Mouse (Mus musculus) embryonic facial prominence, embryonic 13.5 days (tissue): ENCODE data around the gene Egr4. TPM values are rescaled to one million over a fixed set of nuclear protein-coding genes. Genes with fewer than 3 reads are reported as not detected.

Experiments used
- ATAC-seq: fragments of 200-750 bp; cut with Nextera tagmentation; 2 replicates; pipeline ENCODE4 v1.8.0; 2017; ENCODE audit warnings: low read depth; ENCODE audit not compliant: insufficient number of reproducible peaks, insufficient read depth, low FRiP score, low TSS enrichment
- H3K27ac ChIP-seq: fragments of 300-500 bp; sonication (generic); 2 replicates; pipeline ENCODE4 v1.5.1; 2015; ENCODE audit warnings: moderate library complexity, mild to moderate bottlenecking, inconsistent platforms
- H3K27me3 ChIP-seq: fragments of 300-500 bp; sonication (generic); 2 replicates; pipeline ENCODE4 v1.6.1; 2015; ENCODE audit warnings: mild to moderate bottlenecking, inconsistent platforms
- H3K36me3 ChIP-seq: fragments of 300-500 bp; sonication (generic); 2 replicates; pipeline ENCODE4 v1.6.1; 2015; ENCODE audit warnings: mild to moderate bottlenecking, inconsistent platforms
- H3K4me1 ChIP-seq: fragments of 300-500 bp; sonication (generic); 2 replicates; pipeline ENCODE4 v1.6.1; 2015; ENCODE audit warnings: inconsistent platforms
- H3K4me2 ChIP-seq: fragments of 300-500 bp; sonication (generic); 2 replicates; pipeline ENCODE4 v1.6.1; 2015; ENCODE audit warnings: moderate library complexity, mild to moderate bottlenecking, inconsistent platforms
- H3K4me3 ChIP-seq: fragments of 300-500 bp; sonication (generic); 2 replicates; pipeline ENCODE4 v1.5.1; 2015; ENCODE audit warnings: mild to moderate bottlenecking, inconsistent platforms
- H3K9ac ChIP-seq: fragments of 300-500 bp; sonication (generic); 2 replicates; pipeline ENCODE4 v1.6.1; 2015; ENCODE audit warnings: mild to moderate bottlenecking, inconsistent platforms
- H3K9me3 ChIP-seq: fragments of 300-500 bp; sonication (generic); 2 replicates; pipeline ENCODE4 v1.6.1; 2016; ENCODE audit warnings: inconsistent platforms
- WGBS: fragments of 180-500 bp; shearing (Covaris S2); methylation state at CpG from one replicate; pipeline ENCODE4 v1.1.7; 2015; ENCODE audit warnings: mixed read lengths; 5-methylcytosine and 5-hydroxymethylcytosine counted together
- polyA plus RNA-seq: library from polyadenylated mRNA; unstranded; fragments of >200 nt; fragmentation: Nextera tagmentation; extraction: Ambion mirVana; gene quantifications from 2 replicates; pipeline ENCODE4 v1.2.1, GENCODE M21; 2015

Egr4 gene
- not detected in 2 replicates for polyA plus RNA-seq

DNA sequence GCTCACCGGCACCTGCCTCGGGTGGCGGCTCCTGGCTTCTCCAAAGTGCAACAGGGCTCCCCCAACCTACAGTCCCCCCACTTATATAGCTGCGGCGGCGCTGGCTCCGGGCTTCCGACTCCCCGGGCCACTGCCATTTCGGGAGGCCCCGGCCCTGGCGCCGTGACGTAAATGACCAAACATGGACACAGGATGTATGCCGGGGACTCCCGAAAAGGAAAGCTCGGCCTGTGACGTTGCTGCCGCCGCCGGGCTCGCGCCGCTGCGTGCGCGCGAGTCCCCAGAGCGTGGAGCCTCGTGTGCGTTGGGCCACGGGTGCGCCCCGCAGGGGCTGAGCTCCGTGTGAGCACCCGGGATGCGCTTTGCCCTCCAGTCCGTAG, at the start of gene Egr4:
Gene Egr4, minus strand, starts transcription at position 59 of the 380 bp plus-strand sequence.
- H3K27ac ChIP-seq = no peak within 1 kb of the TSS
- under 1% methylated on average over 38 of the region's 38 CpGs for whole genome bisulfite sequencing
- H3K4me1 ChIP-seq = peaks cover 30% of the 10 kb centered on the region
- H3K4me2 ChIP-seq = peak within 1 kb of the TSS; percentile 87
- 0 out of 2 replicates have a peak, but pooled peaks have one; percentile 5 for ATAC-seq
- H3K9ac ChIP-seq = no peak within 1 kb of the TSS
- H3K27me3 ChIP-seq = peaks cover 95% of the 10 kb centered on the region
- no peaks in the 10 kb centered on the region for H3K36me3 ChIP-seq
- H3K4me3 ChIP-seq = peak within 1 kb of the TSS; percentile 50
- no peaks in the 10 kb centered on the region for H3K9me3 ChIP-seq

DNA sequence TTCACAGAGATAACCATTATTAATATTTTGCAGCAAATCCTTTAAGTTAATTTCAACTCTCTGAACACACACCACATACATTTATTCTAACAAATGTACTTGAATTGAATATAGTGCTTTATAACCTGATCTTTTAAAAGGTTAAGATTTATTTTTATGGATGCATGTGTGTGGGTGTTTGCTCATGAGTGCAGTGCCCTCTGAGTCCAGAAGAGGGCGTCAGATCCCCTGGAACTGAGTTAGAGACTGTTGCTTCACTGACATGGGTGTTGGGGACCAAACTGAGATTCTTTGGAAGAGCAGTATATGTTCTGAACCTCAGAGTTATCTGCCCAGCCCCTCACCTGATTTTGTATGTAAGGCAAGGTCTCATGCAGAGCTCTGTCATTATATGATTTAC, 49.0 kb upstream of the Egr4 start:
- 17% methylated on average over 1 of the region's 1 CpGs for WGBS
- no peaks in the 10 kb centered on the region for H3K27me3 ChIP-seq
- no peak for ATAC-seq
- no peak overlapping the region for H3K4me3 ChIP-seq
- no peak overlapping the region for H3K27ac ChIP-seq
- H3K9ac ChIP-seq = no peak overlapping the region
- no peaks in the 10 kb centered on the region; the same call in 1 of the 2 replicates for H3K9me3 ChIP-seq
- H3K4me1 ChIP-seq = no peaks in the 10 kb centered on the region
- H3K4me2 ChIP-seq = no peak overlapping the region
- no peaks in the 10 kb centered on the region for H3K36me3 ChIP-seq

DNA sequence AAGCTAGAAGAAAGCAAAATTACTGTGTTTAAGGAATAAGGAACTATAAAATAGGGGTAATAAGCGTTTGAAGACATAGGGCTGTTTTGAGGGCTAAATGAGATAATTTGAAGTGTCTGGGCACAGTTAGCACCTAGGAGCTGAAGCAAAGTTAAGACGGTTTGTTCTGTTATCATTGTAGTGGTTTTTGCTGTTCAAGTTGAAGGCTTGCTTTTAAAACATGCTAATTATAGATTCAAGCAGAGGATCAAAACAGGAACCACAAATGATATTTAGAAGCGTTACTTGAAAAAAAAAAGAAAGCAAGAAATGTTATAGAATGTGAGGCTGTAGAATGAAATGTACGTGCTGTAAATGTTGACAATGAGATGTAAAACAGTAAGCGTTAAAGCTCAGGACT, 34.3 kb upstream of the Egr4 start:
- H3K4me1 ChIP-seq = peaks cover 10% of the 10 kb centered on the region
- 79% methylated on average over 5 of the region's 5 CpGs for WGBS
- H3K9ac ChIP-seq = no peak overlapping the region
- no peaks in the 10 kb centered on the region for H3K36me3 ChIP-seq
- no peak overlapping the region for H3K27ac ChIP-seq
- no peaks in the 10 kb centered on the region for H3K9me3 ChIP-seq
- ATAC-seq = no peak
- no peak overlapping the region for H3K4me2 ChIP-seq
- no peaks in the 10 kb centered on the region for H3K27me3 ChIP-seq
- no peak overlapping the region for H3K4me3 ChIP-seq

DNA sequence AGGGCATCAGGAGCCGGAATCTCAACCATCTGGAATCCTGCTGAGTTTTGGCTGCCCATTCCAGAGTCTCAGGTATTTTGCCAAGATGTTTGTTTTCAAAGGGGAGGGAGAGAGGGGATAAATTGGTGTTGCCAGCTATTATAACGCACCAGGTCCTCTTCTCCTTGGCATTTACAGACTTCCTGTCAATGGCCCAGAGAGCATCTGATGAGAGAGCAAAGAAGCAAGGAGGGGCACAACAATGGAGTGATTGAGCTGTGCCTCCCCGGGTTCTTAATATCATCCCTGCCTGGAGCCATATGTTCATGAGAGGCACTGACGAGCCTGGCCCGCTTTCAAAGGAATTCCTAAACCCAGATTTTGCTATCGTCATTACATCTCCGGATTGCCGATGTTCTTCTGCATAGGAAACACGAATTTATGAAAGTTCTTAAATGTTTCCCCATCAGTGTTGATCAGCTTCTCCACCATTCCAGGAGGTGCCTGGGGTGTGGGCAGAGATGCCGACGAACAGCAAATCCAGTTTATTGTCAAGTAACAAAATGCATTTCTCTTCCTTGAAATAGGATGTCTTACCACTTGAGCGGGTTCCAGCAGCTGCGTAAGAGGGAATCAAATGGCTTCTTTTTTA, 31.0 kb upstream of the Egr4 start:
- no peak overlapping the region for H3K9ac ChIP-seq
- no peak overlapping the region for H3K4me3 ChIP-seq
- H3K27ac ChIP-seq = no peak overlapping the region
- H3K27me3 ChIP-seq = no peaks in the 10 kb centered on the region
- H3K9me3 ChIP-seq = no peaks in the 10 kb centered on the region
- 33% methylated on average over 13 of the region's 13 CpGs for WGBS
- no peaks in the 10 kb centered on the region for H3K36me3 ChIP-seq
- peak overlapping the region; percentile 35 for H3K4me2 ChIP-seq
- peaks cover 10% of the 10 kb centered on the region for H3K4me1 ChIP-seq
- no peak for ATAC-seq

DNA sequence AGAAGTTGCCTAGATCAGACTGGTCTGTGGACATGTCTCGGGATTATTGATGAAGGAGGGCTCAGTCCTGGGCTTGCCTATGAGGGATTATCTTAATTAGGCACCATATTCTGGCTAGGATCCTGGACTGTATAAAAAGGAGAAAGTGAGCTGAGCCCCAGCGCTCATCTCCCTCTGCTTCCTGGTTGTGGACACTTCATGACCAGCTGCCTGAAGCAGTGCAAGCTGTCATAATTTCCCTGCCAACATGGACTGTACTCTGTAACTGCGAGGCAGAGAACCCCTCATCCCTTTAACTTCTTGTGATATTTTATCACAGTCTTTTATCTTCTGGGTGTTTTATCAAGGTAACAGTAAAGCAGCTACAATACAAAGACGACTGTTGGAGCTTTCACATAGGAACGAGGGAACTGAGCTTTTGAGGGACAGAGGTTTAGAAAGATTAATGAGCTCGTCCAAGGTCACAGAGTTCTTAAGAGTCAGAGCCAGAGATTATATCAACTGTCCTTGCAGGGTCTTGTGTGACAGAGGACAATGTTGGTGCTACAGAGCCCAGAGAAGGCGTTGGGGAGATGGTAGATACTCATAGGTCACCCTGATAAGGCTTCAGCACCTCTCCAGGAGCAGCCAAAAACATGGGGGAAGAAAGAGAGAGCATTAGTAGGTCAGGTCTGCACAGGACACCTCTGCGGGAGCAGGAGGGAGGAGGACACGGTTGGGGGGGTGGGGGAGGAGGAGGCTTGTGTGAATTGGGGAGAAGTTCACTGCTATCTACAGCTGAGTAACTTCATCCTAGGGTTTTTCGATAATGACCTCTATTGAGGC, 30.2 kb upstream of the Egr4 start:
- Histone ChIP-seq H3K36me3 (no peaks in the 10 kb centered on the region), H3K27me3 (no peaks in the 10 kb centered on the region)
- no peak for ATAC-seq

DNA sequence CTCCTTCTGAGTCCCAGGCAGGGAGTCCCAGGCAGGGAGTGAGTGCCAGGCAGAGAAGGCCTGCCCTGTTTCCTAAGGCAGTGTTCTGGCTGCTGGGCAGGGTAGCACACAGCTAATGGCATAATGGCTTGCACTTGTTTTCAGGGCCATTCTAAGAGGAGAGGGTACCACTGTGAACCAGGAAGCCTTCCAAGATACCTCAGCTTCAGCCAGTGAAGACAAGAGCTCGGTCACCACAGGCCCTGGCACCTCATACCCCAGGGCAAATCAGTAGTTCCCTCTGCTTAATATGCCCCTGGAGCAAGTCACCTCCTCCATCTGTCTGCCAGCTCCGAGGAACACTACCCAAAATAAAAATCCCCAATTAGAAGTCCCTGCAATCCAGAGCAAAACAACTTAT, 9.4 kb upstream of the Egr4 start:
- ATAC-seq = no peak
- H3K27me3 ChIP-seq = peaks cover 12% of the 10 kb centered on the region
- H3K4me1 ChIP-seq = no peaks in the 10 kb centered on the region
- no peaks in the 10 kb centered on the region for H3K9me3 ChIP-seq
- no peak overlapping the region for H3K9ac ChIP-seq
- H3K4me2 ChIP-seq = no peak overlapping the region
- 65% methylated on average over 2 of the region's 2 CpGs for WGBS
- H3K27ac ChIP-seq = no peak overlapping the region
- no peaks in the 10 kb centered on the region for H3K36me3 ChIP-seq
- H3K4me3 ChIP-seq = no peak overlapping the region

More for the DNA sequence above, 30.2 kb upstream of the Egr4 start:
- no peaks in the 10 kb centered on the region for H3K9me3 ChIP-seq
- 70% methylated on average over 10 of the region's 10 CpGs for WGBS
- H3K4me2 ChIP-seq = no peak overlapping the region
- peaks cover 10% of the 10 kb centered on the region for H3K4me1 ChIP-seq
- H3K9ac ChIP-seq = no peak overlapping the region
- H3K27ac ChIP-seq = no peak overlapping the region
- H3K4me3 ChIP-seq = no peak overlapping the region

DNA sequence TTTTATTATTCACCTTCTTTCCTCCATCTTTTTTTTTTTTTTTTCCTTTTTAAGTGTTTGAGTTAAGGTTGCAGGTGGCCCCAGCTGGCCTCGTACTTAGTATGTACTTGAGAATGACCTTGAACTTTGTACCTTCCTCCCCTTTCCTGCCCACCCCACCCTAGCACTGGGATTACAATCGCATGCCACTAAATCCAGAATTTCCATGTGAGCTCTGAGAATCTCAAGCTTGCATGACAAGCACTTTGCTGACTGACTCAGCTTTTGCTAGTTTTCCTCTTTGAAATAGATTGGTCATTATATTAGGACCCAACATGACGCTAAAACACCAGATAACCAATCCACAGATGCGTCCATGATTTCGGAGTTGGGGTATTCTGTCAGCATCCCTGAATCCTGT, 8.6 kb upstream of the Egr4 start:
- H3K36me3 ChIP-seq = no peaks in the 10 kb centered on the region
- ATAC-seq = no peak
- no peaks in the 10 kb centered on the region for H3K9me3 ChIP-seq
- H3K4me3 ChIP-seq = no peak overlapping the region
- no peak overlapping the region for H3K27ac ChIP-seq
- H3K27me3 ChIP-seq = peaks cover 16% of the 10 kb centered on the region
- H3K4me1 ChIP-seq = no peaks in the 10 kb centered on the region
- no peak overlapping the region for H3K9ac ChIP-seq
- no peak overlapping the region for H3K4me2 ChIP-seq
- 90% methylated on average over 5 of the region's 5 CpGs for WGBS

DNA sequence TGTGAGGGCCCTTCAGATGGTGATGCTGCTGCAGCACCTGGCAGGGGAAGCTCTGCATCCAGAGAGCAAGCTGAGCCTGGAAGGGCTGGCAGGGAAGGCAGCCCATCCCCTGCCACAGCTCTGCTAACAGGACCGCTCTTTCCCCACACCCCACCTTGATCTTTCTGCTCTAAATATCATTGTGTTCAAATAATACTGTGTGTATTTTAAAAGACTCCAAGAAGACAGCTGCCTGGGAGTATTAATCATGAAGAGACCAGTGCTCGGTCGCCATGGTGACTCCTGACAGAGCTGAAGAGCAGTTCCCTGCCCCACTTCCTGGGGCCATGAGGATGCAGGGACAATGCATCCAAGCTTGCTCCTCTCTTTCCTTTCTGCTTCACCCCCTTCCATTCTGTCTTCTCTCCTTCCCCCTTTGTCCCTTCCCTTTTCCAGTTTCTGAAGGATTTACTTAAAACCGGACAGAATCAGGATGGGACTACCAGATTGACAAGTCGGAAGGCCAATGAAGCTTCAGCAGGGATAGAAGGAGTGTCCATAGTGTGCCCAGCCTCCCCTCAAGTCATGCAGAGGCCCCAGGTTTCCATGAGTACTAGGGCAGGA, 4.8 kb upstream of the Egr4 start:
- H3K27ac ChIP-seq = no peak overlapping the region
- WGBS = 54% methylated on average over 5 of the region's 5 CpGs
- H3K4me2 ChIP-seq = no peak overlapping the region
- H3K27me3 ChIP-seq = peaks cover 54% of the 10 kb centered on the region
- peaks cover 8% of the 10 kb centered on the region for H3K4me1 ChIP-seq
- no peak for ATAC-seq
- H3K9ac ChIP-seq = no peak overlapping the region
- H3K4me3 ChIP-seq = no peak overlapping the region
- no peaks in the 10 kb centered on the region for H3K36me3 ChIP-seq
- H3K9me3 ChIP-seq = no peaks in the 10 kb centered on the region

DNA sequence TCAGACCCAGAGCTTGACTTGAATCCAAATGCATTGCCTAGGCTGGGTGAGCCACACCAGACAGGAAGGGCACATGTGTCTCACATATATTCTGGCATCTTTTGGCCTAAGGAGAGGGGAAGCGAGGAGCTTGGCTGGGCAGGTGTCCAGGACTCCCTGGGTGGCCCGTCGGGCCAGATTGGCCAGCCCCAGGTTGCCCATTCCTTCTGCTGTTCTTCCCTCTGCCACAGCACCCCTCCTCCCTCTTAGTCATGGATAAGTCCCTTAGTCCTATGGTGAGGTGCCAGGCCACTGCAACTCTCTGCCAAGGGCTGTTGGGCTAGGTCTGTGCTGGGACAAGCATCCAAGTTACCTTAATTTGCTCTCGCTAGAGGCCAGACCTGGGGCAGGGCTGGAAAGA, 2.6 kb upstream of the Egr4 start:
- Histone ChIP-seq H3K9me3 (no peaks in the 10 kb centered on the region), H3K27ac (no peak overlapping the region), H3K27me3 (peaks cover 76% of the 10 kb centered on the region), H3K4me2 (no peak overlapping the region), H3K9ac (no peak overlapping the region), H3K36me3 (no peaks in the 10 kb centered on the region), H3K4me3 (no peak overlapping the region), H3K4me1 (peaks cover 30% of the 10 kb centered on the region)
- no peak for ATAC-seq
- WGBS = 78% methylated on average over 4 of the region's 4 CpGs

DNA sequence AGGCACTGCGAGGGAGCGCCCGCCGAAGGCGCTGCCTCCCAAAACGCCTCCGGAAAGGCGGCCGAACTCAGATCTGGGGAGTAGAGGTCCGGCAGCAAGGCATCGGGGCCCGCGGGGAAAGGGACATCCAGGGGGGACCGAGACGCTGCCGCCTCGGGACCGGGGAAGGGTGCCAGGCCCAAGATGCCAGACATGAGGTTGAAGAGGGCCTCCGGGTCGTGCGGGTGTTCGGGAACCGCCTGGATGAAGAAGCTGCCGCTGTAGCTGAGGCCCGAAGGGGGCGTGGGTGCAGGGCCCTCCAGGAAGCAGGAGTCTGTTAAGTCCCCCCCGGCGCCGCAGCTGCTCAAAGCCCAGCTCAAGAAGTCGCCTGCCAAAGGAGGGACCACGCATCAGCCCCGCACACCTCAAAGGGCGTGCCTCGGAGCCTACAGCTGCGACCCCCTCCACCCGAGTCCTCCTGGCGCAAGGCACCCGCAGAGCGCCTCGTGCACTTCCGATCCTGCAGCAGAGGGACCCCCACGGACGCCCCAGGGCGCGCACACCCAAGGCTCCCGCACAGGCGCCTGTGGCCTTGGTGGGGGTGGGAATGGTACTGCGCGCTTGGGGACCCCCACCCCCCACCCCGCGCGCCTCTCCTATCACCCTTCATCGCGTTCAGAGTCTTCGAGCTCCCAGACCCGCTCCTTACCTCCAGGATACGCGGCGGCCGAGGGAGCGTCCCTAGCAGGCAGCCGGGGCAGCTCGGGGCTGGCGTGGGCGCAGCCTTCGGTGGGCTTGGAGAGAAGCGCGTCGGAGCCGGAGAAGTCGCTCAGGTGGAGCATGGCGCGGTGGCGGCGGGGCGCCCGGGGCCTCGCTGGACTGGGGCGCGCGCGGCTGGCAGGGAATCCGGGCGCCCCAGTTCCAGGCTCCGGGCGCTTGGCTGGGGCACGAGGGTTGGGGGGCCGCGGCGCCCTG, 535 bp downstream of the Egr4 start:
- H3K4me2 ChIP-seq = peak overlapping the region; percentile 87
- H3K9ac ChIP-seq = no peak overlapping the region
- no peak overlapping the region for H3K27ac ChIP-seq
- no peaks in the 10 kb centered on the region for H3K9me3 ChIP-seq
- peak; percentile 65; the same call in 1 of the 2 replicates for ATAC-seq
- peaks cover 92% of the 10 kb centered on the region for H3K27me3 ChIP-seq
- H3K4me1 ChIP-seq = peaks cover 30% of the 10 kb centered on the region
- peak overlapping the region; percentile 50 for H3K4me3 ChIP-seq
- no peaks in the 10 kb centered on the region for H3K36me3 ChIP-seq
- under 1% methylated on average over 87 of the region's 90 CpGs for WGBS

DNA sequence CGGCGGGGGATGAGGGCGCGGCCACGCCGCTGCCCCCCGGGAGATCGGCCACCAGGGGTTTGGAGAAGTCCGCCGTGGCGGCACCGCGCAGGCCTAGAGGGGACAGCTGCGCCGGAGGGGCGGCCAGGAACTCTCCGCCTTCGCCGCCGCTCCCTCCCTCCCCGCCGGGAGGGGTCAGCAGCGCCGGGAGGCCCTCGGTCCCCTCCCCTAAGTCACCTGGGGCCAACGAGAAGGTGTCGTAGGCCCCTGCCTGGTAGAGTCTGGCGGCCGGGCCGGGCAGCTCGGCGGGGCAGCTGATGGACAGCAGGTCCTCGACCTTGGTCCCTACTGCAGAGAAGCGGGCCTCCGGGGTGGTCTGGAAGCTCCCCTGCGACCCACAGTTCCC, 1.3 kb downstream of the Egr4 start:
- Histone ChIP-seq H3K27me3 (peaks cover 94% of the 10 kb centered on the region), H3K4me1 (peaks cover 30% of the 10 kb centered on the region), H3K9ac (no peak overlapping the region), H3K4me2 (peak overlapping the region; percentile 87), H3K27ac (no peak overlapping the region), H3K9me3 (no peaks in the 10 kb centered on the region), H3K4me3 (peak overlapping the region; percentile 50), H3K36me3 (no peaks in the 10 kb centered on the region)
- no peak; the same call in 1 of the 2 replicates for ATAC-seq
- 1% methylated on average over 36 of the region's 36 CpGs for WGBS
